Mouse (Mus musculus) cortical plate, adult 2 months (tissue): ENCODE data around the gene Olfr527. TPM values are rescaled to one million over a fixed set of nuclear protein-coding genes. Genes with fewer than 3 reads are reported as not detected.

Experiments
- H3K27ac ChIP-seq: fragments of 200-500 bp; 2 replicates; pipeline ENCODE4 v1.5.1; 2012; ENCODE audit warnings: low read length, control low read depth, inconsistent platforms; ENCODE audit not compliant: insufficient read depth
- H3K4me1 ChIP-seq: fragments of 200-500 bp; 2 replicates; pipeline ENCODE4 v1.6.1; 2011; ENCODE audit warnings: low read length; ENCODE audit not compliant: control insufficient read depth, insufficient read depth
- H3K4me3 ChIP-seq: fragments of 200-500 bp; 2 replicates; pipeline ENCODE4 v1.5.1; 2011; ENCODE audit warnings: mild to moderate bottlenecking, low read length, control low read depth; ENCODE audit not compliant: insufficient read depth
- CTCF ChIP-seq: fragments of 200-500 bp; IDR thresholded peaks from 2 replicates; pipeline ENCODE4 v1.5.1; 2011; ENCODE audit warnings: mild to moderate bottlenecking, control low read depth, low read length; ENCODE audit not compliant: insufficient read depth; ENCODE audit errors: extremely low read depth
- POLR2A ChIP-seq: fragments of 200-500 bp; IDR thresholded peaks from 2 replicates; pipeline ENCODE4 v1.6.1; 2011; ENCODE audit warnings: mild to moderate bottlenecking, low read length, control low read depth; ENCODE audit not compliant: insufficient read depth; ENCODE audit errors: extremely low read depth
- polyA plus RNA-seq: library from polyadenylated mRNA; depleted of rRNA; stranded (reverse); fragments of >200 nt; gene quantifications from 2 replicates; pipeline ENCODE4 v1.2.3, GENCODE M21; 2012; rRNA removed

The Olfr527 gene
- polyA plus RNA-seq, 1 experiment = not detected

DNA sequence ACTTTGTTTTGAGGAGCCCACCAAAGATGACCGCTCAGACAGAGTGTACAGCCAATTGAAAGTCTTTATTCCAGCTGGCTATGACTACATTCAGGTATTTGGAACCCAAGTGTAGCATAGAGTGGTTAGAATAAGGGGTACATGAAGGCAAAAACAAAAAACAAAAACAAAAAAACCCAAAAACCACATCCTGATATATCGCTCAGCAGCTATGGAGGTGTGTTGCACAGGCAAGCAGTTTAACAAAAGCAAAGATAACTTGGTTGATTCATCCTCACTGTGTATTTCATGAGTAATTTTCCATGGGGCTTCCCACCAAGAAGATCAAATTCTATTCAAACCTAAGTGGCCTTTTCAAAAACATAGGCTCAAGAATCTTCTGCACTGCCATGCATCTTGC, 43.1 kb downstream of the Olfr527 start:
- no peaks in the 10 kb centered on the region for H3K4me1 ChIP-seq
- H3K4me3 ChIP-seq = no peak overlapping the region
- TF ChIP-seq POLR2A (no peak), CTCF (no peak)
- no peak overlapping the region for H3K27ac ChIP-seq

Other genes starting within 250 kb of the Olfr527 start
- gene Prap1, start 240.6 kb upstream of the Olfr527 start, polyA plus RNA-seq = not detected in 2 replicates
- gene Fuom, start 231.6 kb upstream of the Olfr527 start, polyA plus RNA-seq = 89.7 and 95.9 TPM in 2 replicates
- 4.8 and 5.1 TPM in 2 replicates for gene Paox, start 218.2 kb upstream of the Olfr527 start, polyA plus RNA-seq
- 67.2 and 68.9 TPM in 2 replicates for gene Echs1, start 217.5 kb upstream of the Olfr527 start, polyA plus RNA-seq
- gene Mtg1, start 196.5 kb upstream of the Olfr527 start, polyA plus RNA-seq = 43.4 and 45.9 TPM in 2 replicates
- gene Sprn, start 179.1 kb upstream of the Olfr527 start, polyA plus RNA-seq = 128 and 142 TPM in 2 replicates
- gene Olfr522, start 169.3 kb upstream of the Olfr527 start, polyA plus RNA-seq = not detected in 2 replicates
- gene Olfr523, start 160.8 kb upstream of the Olfr527 start, polyA plus RNA-seq = 0.06 TPM in 1 of 2 replicates, not detected in the other
- gene Olfr524, start 128.1 kb upstream of the Olfr527 start, polyA plus RNA-seq = not detected in 2 replicates
- gene Cd163l1, start 115.8 kb upstream of the Olfr527 start, polyA plus RNA-seq = 0.13 and 0.34 TPM in 2 replicates
- gene 5830411N06Rik, start 86.7 kb upstream of the Olfr527 start, polyA plus RNA-seq = not detected in 2 replicates
- not detected in 2 replicates for gene Olfr525, start 13.2 kb upstream of the Olfr527 start, polyA plus RNA-seq
- not detected in 2 replicates for gene Olfr60, start 27.7 kb downstream of the Olfr527 start, polyA plus RNA-seq
- gene Olfr530, start 42.3 kb downstream of the Olfr527 start, polyA plus RNA-seq = not detected in 2 replicates
- not detected in 2 replicates for gene Olfr531, start 68.9 kb downstream of the Olfr527 start, polyA plus RNA-seq
- not detected in 2 replicates for gene Olfr532, start 87.6 kb downstream of the Olfr527 start, polyA plus RNA-seq
- gene Olfr533, start 129.4 kb downstream of the Olfr527 start, polyA plus RNA-seq = not detected in 2 replicates
- not detected in 2 replicates for gene Olfr535, start 150.2 kb downstream of the Olfr527 start, polyA plus RNA-seq
- gene Olfr536, start 173.4 kb downstream of the Olfr527 start, polyA plus RNA-seq = not detected in 2 replicates
- gene Olfr538, start 233.9 kb downstream of the Olfr527 start, polyA plus RNA-seq = not detected in 2 replicates